Mouse (Mus musculus) layer of hippocampus, postnatal 14 days (tissue): ENCODE results near the gene Xpnpep3. TPM values are rescaled to one million over a fixed set of nuclear protein-coding genes. Genes with fewer than 3 reads are reported as not detected.
A peak's percentile ranks its signal among the peaks of the same experiment; 100 is the strongest.
"Not testable (repeated sequence)": the region's sequence is repeated elsewhere in the genome, so short reads cannot be mapped to it uniquely, and the experiment has no call there.

Experiments
- DNase-seq, 2 experiments: peaks; one replicate each; pipeline ENCODE4 v3.0.0; 2021 to 2022; ENCODE audit warnings: low spot score in 2 of 2, mixed read lengths in 1 of 2
- total RNA-seq, 2 experiments: library from RNA; stranded (reverse); gene quantifications; 2 replicates each; pipeline ENCODE4 v1.2.3; 2021

The Xpnpep3 gene
- total RNA-seq, 2 experiments from 2014 or later = 12.3 to 13.8 TPM

DNA sequence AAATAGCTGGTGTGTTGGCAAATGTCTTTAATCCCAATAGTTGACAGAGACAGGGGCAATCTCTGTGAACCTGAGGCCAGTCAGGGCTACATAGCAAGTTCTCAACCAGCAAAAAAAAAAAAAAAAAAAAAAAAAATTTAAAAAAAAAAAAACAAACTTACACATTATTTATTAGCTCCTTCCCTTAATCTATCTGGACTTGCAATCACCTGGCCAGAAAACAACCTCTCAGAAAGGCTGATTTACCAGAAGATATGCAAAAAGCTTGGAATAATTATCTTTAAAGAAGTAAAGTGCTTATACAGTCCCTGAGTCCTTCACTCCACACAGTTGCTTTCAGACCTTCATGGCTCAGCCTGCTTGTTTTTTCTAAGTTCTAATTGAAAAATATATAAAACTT, 1.7 kb upstream of the Xpnpep3 start:
- DNase-seq = no peak

DNA sequence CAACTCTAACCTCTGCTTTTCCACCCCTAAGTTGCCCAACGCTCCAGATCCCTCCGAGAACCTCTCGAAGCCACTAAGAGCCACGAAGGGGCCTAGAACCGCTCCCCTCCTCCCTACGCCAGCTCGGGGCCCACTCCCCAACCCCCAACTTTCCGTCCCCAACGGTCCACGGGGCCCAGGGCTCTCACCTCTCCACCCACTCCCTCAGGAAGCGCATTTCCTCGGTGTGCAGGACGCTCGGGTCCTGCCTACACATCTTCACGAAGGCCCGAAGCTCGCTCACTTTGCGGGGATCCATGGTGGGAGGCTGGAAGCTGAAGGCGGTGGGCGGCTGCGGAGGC, 671 bp upstream of the Xpnpep3 start:
- no peak for DNase-seq

DNA sequence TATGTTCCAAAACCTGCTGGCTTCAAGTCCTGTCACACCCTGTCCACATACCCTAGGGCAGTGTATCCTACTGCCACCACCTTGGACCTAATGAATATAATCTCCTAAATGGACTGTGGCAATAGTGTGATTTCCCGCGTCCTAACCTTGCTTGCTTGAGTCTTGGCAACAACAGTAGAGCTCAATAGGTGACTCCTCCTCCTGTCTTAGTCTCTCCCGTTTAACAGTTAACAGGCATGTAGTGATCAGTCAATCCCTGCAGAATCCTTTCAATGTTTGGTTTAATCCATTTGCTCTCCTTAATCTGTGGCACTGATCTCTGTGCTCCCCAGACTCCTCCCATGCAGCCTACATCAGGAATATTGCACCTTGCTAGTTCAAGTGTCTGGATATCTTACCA, 5.1 kb downstream of the Xpnpep3 start:
- DNase-seq = no peak

DNA sequence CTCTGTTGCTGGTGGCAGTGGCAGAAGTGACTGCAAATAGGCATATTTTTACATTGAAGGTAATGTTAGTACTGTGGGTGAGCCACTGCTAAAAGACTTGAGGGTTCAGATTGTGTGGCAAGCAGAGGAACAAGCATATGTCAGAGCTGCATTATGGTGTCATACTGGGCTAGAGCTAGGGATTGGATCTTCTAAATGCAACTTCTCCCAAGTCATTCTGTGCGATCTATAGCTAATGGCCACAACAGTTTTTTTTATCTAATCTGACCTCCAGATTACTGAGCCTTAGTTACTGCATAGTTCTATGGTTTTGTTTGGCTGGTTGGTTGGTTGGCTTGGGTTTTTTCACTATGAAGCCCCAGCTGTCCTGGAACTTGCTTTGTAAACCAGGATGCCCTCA, 8.3 kb downstream of the Xpnpep3 start, which contains the start of gene Dnajb7:
Dnajb7 (minus strand) TSS at position 101 of the 400 bp plus-strand sequence.
- no peak for DNase-seq

DNA sequence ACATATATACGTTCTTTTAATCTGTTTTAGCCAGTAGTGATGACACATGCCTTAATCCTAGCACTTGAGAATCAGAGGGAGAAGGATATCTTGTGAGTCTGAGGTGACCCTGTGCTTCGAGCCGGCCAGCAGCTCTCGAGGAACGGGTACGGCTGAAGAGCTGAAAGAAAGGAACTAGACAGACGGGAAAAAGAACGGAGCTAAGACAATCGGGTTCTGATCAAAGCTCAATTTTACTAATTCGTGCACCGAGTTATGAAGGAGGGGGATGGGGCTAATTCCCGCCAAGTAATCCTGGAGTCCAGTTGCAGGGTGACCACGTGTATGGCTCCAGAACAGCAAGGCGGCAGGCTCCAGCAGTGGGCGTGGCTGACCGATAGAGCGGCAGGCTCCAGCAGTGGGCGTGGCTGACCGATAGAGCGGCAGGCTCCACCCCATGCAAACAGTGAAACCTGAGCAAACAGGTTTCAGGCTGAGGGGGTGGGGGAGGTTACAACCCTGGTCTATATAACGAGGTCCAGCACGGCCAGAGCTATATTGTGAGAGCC, 16.9 kb downstream of the Xpnpep3 start:
- DNase-seq = not testable (repeated sequence)

DNA sequence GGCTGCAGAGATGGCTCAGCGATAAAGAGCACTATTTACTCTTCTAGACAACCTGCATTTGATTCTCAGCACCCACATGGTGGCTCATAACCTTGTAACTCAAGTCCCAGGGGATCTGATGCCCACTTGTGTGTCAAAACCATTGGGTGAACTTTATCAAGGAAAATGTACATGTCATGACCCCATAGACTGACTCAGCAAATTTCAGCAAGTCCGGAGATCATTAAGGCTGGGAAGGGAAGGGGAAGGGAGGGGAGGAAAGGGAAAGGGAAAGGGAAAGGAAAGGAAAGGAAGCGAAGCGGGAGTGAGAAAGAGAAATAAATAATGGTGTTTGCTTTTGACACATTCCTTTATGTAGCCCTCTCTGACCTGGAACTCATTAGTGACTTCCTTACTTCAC, 18.1 kb downstream of the Xpnpep3 start:
- DNase-seq = no peak

DNA sequence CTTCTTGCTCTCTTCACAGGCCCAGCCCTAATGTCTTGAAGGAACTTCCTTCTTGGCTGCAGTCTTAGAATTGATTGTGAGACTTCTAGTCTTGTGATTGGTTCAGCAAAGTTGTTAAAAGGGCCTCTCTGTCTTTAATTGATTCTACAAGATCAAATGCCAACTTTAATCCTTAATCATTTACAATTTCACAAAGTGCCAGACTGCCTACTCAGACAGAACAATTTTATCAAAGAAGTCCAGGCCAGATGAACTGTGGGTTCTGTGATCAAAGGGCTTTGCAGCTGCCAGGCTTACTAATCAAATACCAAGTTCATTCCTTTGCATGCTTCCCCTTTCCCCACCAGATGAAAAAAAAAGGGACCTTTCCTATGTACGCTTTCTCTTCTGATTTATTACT, 21.5 kb downstream of the Xpnpep3 start:
- no peak for DNase-seq

DNA sequence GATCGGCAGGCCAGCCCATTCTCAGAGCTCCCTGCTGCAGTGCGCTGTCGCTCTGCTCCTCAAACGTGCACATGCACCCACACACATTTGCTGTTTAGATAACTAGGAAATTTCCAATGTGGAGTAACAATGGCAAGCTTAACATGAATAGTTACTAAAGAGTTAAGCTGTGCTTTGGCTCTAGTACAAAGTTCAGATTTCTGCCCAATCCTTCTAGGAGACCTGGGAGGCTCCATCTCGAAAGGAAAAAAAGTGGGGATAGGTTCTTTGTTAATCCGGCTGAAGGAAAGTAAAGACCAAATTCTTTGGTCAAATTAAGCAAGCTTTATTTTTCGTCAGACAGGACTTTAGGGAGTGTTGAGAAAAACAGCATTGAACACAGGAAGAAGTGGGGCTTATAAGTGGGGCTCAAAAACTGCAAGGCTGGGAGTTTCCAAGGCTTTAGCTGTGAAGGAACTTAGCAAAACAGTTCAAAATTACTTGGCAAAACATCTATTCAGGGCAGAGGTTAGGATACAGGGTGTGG, 22.3 kb downstream of the Xpnpep3 start:
- peak; percentile 5 to 9 for DNase-seq

DNA sequence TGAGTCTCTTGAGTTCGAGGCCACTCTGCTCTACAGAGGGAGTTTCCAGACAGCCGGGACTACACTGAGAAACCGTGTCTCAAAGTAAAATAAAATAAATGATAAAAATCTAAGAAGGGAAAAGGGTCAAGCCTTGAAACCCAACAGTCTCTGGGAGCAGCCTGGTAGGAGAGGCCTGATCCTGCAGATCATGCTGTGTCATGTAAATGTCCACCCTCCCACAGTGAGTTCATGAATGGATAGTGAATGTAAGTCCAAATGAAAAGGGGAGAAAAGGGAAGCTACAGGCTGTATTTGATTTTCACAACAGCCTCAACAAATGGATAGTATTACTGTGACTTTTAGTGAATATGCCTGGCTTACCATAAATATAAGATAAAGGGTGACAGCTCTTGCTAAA, 25.4 kb downstream of the Xpnpep3 start:
- no peak for DNase-seq

DNA sequence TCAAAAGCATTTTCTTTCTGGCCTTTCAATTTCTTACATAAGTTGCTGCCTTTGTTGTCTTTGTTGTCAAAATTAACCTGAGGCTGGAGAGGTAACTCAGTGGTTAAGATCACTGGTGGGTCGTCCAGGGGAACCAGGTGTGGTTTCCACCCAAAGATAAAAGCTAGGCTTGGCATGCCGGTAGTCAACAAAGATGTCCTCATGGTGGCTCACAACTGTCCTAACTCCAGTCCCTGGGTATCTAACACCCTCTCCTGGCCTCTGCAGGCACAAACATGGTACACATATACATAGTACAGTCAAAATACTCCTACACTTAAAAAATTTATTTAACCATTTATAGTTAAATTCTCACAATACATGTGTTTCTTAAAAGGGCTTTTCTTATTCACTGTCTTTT, 28.0 kb downstream of the Xpnpep3 start:
- no peak for DNase-seq

DNA sequence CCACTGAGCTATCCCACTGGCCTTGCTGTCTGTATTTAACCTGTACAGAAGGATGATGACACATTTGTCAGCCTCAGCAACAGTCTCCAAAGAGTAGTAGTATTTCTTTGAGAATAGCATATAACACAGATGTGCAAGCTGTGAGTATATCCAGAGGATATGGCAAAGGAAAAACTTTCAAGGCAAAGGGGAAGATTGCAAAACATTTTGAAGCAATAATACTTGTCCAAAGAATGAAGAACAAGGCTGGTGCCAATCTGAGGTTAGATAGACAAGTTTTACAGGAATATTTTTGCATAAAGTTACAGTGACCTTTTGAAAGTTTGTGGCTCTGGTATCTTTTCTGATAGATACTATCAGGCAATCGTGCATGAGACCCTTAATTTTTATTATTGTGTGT, 31.3 kb downstream of the Xpnpep3 start:
- DNase-seq = no peak

DNA sequence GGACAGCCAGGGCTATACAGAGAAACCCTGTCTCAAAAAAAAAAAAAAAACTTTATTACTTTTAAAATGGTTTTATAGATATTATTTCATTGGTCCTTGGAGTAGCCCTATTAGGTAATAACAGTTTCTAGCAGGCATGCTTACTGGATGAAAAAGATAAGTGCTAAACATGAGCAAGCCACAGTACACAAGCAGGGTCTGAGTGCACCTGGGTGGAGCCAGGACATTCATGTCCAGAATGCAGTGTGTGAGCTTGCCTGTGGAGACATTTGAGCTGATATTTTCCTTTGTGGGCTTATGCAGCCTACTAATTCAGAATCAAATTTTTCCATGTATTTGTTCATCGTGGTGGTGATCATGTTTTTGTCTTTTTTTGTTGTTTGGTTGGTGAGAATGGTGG, 38.4 kb downstream of the Xpnpep3 start:
- DNase-seq = no peak

DNA sequence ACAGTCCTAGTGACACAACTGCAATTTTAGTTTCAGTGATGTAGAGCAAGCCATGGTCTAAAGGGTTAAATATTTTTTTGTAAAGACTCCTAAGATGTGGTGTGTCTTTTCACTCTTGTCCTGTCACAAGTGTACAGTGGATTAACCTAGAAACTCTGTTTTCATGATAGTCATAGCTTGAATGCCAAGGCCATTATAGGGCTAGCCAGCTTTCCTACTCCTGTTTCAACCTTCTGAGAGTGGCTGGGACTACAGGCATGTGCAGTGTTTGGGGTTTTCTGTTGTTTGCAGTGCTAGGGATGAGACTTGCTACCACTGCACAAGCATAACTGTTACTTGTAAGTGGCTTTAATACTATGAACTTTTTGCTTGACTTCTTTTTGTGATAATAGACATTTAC, 39.3 kb downstream of the Xpnpep3 start:
- DNase-seq = no peak

DNA sequence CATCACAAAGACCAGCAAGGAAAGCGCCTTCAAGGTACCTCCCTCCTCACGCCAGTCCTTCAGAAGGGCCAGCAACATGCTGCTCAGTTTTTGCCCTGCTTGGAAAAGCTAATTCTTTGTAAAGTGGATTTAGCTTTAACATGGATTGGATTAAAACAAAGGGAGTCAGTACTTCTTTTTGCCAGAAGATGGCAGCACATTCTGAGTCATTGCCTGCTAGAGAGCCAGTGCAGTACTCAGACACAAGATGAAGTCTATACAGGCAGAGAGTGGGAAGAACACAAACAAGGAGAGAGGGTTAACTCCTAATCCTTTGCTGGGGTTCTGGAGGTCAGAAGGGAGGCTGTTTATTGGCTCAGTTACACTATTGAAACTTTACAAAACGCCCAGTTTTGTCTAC, 48.5 kb downstream of the Xpnpep3 start:
- DNase-seq = peak; percentile 55 to 84

DNA sequence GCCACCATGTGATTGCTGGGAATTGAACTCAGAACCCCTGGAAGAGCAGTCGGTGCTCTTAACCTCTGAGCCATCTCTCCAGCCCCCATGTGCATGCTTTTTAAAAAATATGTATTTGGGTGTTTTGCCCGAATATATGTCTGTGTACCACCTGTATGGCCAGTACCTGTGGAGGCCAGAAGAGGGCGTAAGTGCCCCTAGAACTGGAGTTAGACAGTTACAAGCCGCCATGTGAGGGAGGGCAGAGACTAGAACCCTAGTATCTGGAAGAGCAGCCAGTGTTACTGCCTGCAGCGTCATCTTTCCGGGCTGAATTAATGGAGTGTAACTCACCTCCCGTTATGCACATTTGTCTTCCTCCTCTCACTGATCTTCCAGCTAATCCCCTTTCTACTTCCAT, 61.6 kb downstream of the Xpnpep3 start:
- no peak for DNase-seq

DNA sequence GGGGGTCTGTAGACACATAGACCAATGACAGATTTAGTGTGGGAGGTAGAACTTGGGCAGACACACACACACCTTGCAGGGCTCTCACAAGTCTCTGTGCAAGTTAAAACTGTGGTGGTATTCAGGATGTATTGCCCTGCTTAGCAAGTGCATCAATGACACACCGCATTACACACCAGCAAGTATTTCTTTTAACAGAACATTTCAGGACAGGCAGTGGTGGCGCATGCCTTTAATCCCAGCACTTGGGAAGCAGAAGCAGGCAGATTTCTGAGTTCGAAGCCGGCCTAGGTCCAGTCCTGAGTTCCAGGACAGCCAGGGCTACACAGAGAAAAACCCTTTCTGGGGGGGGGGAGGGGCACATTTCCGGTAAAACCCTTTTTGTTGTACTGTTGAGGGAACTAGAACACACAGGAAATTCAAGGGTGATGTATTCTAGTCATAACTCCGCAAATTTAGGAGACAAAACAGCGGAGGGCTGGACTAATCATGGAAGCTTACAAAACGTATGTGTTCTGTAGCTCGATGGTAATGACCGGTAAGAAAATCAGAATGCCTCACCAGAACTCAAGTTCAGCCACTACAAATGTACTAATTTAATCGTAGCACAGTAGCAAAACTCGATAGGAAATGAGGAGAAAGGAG, 65.2 kb downstream of the Xpnpep3 start:
- peak in 1 of 2 experiments; percentile 8 for DNase-seq

DNA sequence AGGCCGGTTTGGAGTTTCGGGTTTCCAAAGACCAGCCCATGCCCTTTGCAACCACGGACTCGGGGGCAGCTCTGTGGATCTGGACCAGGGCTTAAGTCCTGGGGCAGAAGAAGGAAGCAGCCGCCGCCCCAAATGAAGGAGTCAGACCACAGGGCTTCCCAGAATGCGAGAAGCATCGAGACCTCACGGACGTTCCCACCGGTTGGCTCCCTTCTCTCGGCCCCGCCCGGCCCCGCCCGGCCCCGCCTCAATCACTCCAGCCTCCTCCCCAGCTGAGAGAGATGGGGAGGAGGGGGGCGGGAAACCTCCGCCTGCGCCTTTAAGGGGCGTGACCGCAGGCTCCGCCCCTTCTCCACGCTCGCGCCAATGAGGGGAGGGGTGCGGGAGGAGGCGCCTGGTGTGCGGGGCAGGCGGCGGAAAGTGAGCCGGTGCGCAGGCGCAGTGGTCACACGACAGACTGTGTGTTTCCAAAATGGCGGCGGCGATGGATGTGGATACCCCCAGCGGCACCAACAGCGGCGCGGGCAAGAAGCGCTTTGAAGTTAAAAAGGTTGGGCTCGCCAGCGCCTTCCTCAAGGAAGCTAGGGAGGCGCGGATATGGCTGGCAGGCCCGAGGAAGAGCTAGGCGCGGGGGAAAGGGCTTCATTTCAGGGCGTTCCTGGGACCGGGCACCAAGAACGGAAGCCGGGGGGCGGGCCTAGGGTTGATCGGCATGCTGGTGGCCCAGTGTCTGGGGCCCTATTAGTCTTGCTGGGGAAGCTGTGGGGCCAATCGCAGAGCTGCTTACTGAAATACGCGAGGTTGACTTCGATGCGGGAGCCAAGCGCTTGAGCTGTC, 66.2 kb downstream of the Xpnpep3 start, which contains the start of gene Rbx1:
Rbx1 (plus strand) TSS at position 396 of the 837 bp plus-strand sequence.
- peak; percentile 98 to 100 for DNase-seq

DNA sequence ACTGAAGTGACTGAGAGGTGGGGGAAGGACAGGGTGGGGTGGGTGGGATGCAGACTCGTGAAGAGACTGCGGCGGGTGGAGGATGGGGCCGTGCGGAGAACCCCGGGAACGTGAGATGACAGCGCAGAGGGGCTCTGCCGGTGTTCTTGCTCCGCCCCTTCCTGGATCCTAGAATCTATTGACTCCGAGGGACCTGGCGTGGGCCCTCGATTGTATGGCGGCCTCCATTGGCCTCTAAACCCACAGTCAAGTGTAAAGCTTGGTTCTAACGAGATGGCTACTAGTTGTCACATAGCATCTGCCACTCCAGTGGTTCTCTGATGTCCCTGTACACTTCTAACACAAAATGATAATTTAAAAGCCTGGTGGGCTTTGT, 66.8 kb downstream of the Xpnpep3 start:
- no peak for DNase-seq

DNA sequence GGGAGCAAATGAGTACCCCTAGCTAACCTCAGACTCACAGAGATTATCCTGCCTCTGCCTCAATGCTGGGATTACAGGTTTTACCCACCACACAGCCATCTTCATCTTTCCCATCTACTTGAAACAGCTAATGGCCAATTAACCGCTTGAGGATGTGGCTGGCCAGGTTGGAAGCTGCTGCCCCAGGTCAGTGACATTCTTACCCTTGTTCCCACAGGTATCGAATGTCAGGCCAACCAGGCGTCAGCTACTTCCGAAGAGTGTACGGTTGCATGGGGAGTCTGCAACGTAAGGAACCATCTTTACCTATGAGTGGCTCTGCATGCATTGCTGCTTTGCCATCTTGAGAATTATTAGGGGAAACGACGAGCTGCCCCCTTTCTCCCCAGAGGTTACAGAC, 70.8 kb downstream of the Xpnpep3 start:
- no peak for DNase-seq

DNA sequence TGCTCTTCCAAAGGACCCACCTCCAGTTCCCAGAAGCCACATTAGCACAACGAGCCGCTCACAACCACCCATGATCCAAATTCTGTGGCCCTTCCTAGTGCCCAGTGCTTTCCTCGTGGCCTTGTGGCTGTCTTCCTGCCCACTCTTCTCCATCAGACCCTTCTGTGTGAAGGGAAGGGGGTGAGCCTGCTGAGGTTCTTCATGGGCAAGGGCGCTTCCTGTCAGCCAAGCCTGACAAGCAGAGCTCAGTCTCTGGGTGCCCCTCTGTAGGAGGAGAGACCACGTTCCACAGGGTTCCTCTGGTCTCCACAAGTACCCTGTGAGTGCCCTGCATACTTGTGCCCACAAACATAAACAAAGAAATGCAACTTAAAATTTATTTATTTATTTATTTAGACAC, 72.3 kb downstream of the Xpnpep3 start:
- DNase-seq = no peak

DNA sequence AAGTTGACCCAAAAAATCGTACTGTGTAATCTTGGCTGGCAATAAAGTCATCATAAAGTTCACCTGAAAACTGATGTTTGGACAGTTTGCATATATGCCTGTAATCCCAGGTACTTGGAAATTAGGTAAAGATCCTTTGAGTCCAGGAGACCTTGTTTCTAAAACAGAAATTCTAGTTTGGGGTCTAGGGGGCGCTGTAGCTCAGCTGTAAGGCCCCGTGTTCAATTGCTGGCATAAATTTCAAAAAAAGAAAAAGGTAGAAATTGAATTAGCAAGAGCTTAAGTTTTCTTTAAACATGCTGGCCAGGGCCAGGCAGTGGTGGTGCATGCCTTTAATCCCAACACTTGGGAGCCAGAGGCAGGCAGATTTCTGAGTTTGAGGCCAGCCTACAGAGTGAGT, 75.7 kb downstream of the Xpnpep3 start:
- DNase-seq = peak in 1 of 2 experiments; percentile 13

DNA sequence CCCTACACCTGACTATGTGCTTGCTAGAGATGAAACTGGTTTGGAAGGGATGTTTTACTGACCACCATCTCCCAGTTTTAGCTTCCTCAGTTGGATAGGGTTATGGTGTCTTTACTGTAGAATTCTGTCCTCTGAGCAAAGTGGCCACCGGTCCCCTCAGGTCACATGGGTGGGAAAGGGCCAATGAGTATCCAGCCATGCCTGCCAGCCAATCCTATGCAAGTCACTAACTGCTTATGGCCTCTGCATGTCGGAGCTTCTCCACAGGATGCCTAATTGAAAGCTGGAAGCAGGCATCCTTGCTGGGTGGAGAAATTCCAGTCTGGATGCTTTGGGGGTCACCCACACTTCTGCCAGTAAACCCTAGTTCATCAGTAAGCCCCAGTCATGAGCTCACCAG, 76.7 kb downstream of the Xpnpep3 start:
- DNase-seq = no peak
